Mouse (Mus musculus) ES-E14 (cell line): ENCODE results near the gene Rsbn1l. TPM values are rescaled to one million over a fixed set of nuclear protein-coding genes. Genes with fewer than 3 reads are reported as not detected.

ENCODE experiments used
- DNase-seq: peaks from one replicate; pipeline ENCODE4 v3.0.0-alpha.2; 2013; ENCODE audit warnings: low read depth, low spot score
- H3K27ac ChIP-seq: 2 replicates; pipeline ENCODE4 v1.5.1; 2012; ENCODE audit warnings: low read depth, mild to moderate bottlenecking, low read length, moderate library complexity, mixed read lengths; ENCODE audit not compliant: poor library complexity, insufficient read depth, severe bottlenecking
- H3K36me3 ChIP-seq: 2 replicates; pipeline ENCODE4 v1.6.1; 2012; ENCODE audit warnings: mild to moderate bottlenecking, low read length, moderate library complexity, mixed read lengths; ENCODE audit not compliant: control insufficient read depth, poor library complexity, insufficient read depth, severe bottlenecking
- H3K4me1 ChIP-seq, 2 experiments: fragments of 150-350 bp in 1 of 2; sonication (generic) in 1 of 2; 2 replicates each; pipeline ENCODE4 v1.6.1; 2012; ENCODE audit warnings: low read length in 2 of 2, mild to moderate bottlenecking in 1 of 2, mixed read lengths in 1 of 2; ENCODE audit not compliant: control insufficient read depth in 2 of 2, insufficient read depth in 2 of 2, poor library complexity in 1 of 2
- H3K4me3 ChIP-seq, 2 experiments: fragments of 150-350 bp in 1 of 2; sonication (generic) in 1 of 2; 2 replicates each; pipeline ENCODE4 v1.5.1; 2012; ENCODE audit warnings: low read length in 2 of 2, low read depth in 1 of 2, mild to moderate bottlenecking in 1 of 2, mixed read lengths in 1 of 2; ENCODE audit not compliant: insufficient read depth in 1 of 2, poor library complexity in 1 of 2, severe bottlenecking in 1 of 2
- H3K9ac ChIP-seq: 2 replicates; pipeline ENCODE4 v1.6.1; 2012; ENCODE audit warnings: low read depth, mild to moderate bottlenecking, low read length, mixed read lengths; ENCODE audit not compliant: poor library complexity, insufficient read depth, severe bottlenecking
- H3K9me3 ChIP-seq: fragments of 150-350 bp; sonication (generic); 2 replicates; pipeline ENCODE4 v1.6.1; 2012; ENCODE audit warnings: low read depth, mild to moderate bottlenecking, low read length; ENCODE audit not compliant: control insufficient read depth, insufficient read depth
- CHD2 ChIP-seq: IDR thresholded peaks from 2 replicates; pipeline ENCODE4 v1.6.1; 2014; ENCODE audit warnings: mild to moderate bottlenecking, low read depth, low read length, inconsistent platforms
- HCFC1 ChIP-seq: IDR thresholded peaks from 2 replicates; pipeline ENCODE4 v1.6.1; 2012; ENCODE audit warnings: low read length, inconsistent platforms, borderline replicate concordance; ENCODE audit not compliant: insufficient read depth
- MAFK ChIP-seq: IDR thresholded peaks from 2 replicates; pipeline ENCODE4 v1.6.1; 2014; ENCODE audit warnings: mild to moderate bottlenecking, low read depth, low read length, inconsistent platforms; ENCODE audit not compliant: insufficient read depth
- ZC3H11A ChIP-seq: IDR thresholded peaks from 2 replicates; pipeline ENCODE4 v1.6.1; 2012; ENCODE audit warnings: low read depth, mild to moderate bottlenecking, inconsistent platforms, low read length, borderline replicate concordance
- ZNF384 ChIP-seq: IDR thresholded peaks from 2 replicates; pipeline ENCODE4 v1.6.1; 2012; ENCODE audit warnings: low read depth, low read length, inconsistent platforms
- in situ Hi-C, 2 experiments: fragments of 600-800 bp; cut with MboI; formaldehyde crosslinking; loops; one replicate each; pipeline ENCODE4 v1.15.1; 2025; ENCODE audit warnings: low sequenced_read_pairs in 2 of 2, inconsistent platforms in 1 of 2; ENCODE audit not compliant: unreplicated experiment in 2 of 2
- total RNA-seq: library from RNA; depleted of rRNA; stranded (reverse); fragments of 300-350 nt; gene quantifications from 2 replicates; pipeline ENCODE4 v1.2.3, GENCODE M21; 2012

The Rsbn1l gene
- total RNA-seq, 1 experiment = 8.6 TPM

GRCm38 (mm10) chr5:20931300-20931699 is 24.9 kb downstream of the Rsbn1l start:
- no peak for DNase-seq
- in situ Hi-C loops = no loop called here

GRCm38 (mm10) chr5:20930430-20930829 is 25.8 kb downstream of the Rsbn1l start:
- H3K36me3 ChIP-seq = no peaks in the 10 kb centered on the region
- in situ Hi-C loops = no loop called here
- no peak overlapping the region for H3K4me3 ChIP-seq
- H3K4me1 ChIP-seq = peaks cover 6 to 8% of the 10 kb centered on the region in 2 experiments
- H3K27ac ChIP-seq = no peak overlapping the region; the same call in 1 of the 2 replicates
- no peak for TF ChIP-seq HCFC1
- TF ChIP-seq ZC3H11A = no peak
- no peak for TF ChIP-seq ZNF384
- no peak for TF ChIP-seq MAFK
- TF ChIP-seq CHD2 = no peak
- no peak overlapping the region for H3K9ac ChIP-seq
- H3K9me3 ChIP-seq = no peaks in the 10 kb centered on the region
- no peak for DNase-seq

More at GRCm38 (mm10) chr5:20931300-20931699, 24.9 kb downstream of the Rsbn1l start:
- TF ChIP-seq ZC3H11A (no peak), HCFC1 (no peak), MAFK (no peak), CHD2 (no peak), ZNF384 (no peak)
- Histone ChIP-seq H3K4me3 (no peak overlapping the region), H3K4me1 (peaks cover 8 to 14% of the 10 kb centered on the region in 2 experiments; a peak in 3 of 4 replicates), H3K27ac (no peak overlapping the region), H3K36me3 (0 out of 2 replicates have a peak, but pooled peaks cover 2% of the 10 kb centered on the region), H3K9me3 (no peaks in the 10 kb centered on the region), H3K9ac (no peak overlapping the region)

- Histone ChIP-seq H3K4me1 (peaks cover 5 to 8% of the 10 kb centered on the region in 2 experiments), H3K36me3 (no peaks in the 10 kb centered on the region), H3K9ac (no peak overlapping the region), H3K4me3 (no peak overlapping the region), H3K9me3 (no peaks in the 10 kb centered on the region), H3K27ac (0 out of 2 replicates have a peak overlapping the region, but pooled peaks have one; percentile 15)
- no peak for DNase-seq
- in situ Hi-C loops = no loop called here
- TF ChIP-seq CHD2 (no peak), MAFK (no peak), ZC3H11A (no peak), ZNF384 (no peak), HCFC1 (no peak)
These were observed 26.5 kb downstream of the Rsbn1l start for GRCm38 (mm10) chr5:20929669-20930151.

- TF ChIP-seq ZC3H11A (no peak), CHD2 (no peak), MAFK (no peak), HCFC1 (no peak), ZNF384 (no peak)
- peaks cover 3% of the 10 kb centered on the region; the same call in 1 of the 2 replicates for H3K36me3 ChIP-seq
- no peaks in the 10 kb centered on the region for H3K9me3 ChIP-seq
- no peak for DNase-seq
- H3K4me1 ChIP-seq = peaks cover 0 to 8% of the 10 kb centered on the region in 2 experiments; a peak in 2 of 4 replicates
- no peak overlapping the region; the same call in 1 of the 2 replicates for H3K9ac ChIP-seq
- in situ Hi-C loops = no loop called here
- no peak overlapping the region for H3K27ac ChIP-seq
- H3K4me3 ChIP-seq = no peak overlapping the region
These were observed 30.7 kb downstream of the Rsbn1l start for GRCm38 (mm10) chr5:20925451-20925850.
